Mouse (Mus musculus) stomach, postnatal 0 days (tissue): ENCODE results near the gene Rgs21. TPM values are rescaled to one million over a fixed set of nuclear protein-coding genes. Genes with fewer than 3 reads are reported as not detected.

Source experiments
- ATAC-seq: fragments of 200-750 bp; cut with Nextera tagmentation; 2 replicates; pipeline ENCODE4 v1.8.0; 2017; ENCODE audit not compliant: low FRiP score, low TSS enrichment
- DNase-seq: peaks from one replicate; pipeline ENCODE4 v3.0.0-alpha.2; 2016; ENCODE audit warnings: low spot score
- H3K27ac ChIP-seq: fragments of 300-500 bp; sonication (generic); replicated peaks from 2 replicates; pipeline ENCODE4 v1.5.1; 2014; ENCODE audit warnings: mild to moderate bottlenecking, control low read depth
- H3K27me3 ChIP-seq: fragments of 300-500 bp; sonication (generic); 2 replicates; pipeline ENCODE4 v1.6.1; 2014; ENCODE audit warnings: low read length; ENCODE audit not compliant: control insufficient read depth, insufficient read depth
- H3K36me3 ChIP-seq: fragments of 300-500 bp; sonication (generic); 2 replicates; pipeline ENCODE4 v1.6.1; 2014; ENCODE audit warnings: low read length, mixed read lengths; ENCODE audit not compliant: control insufficient read depth, insufficient read depth
- H3K4me1 ChIP-seq: fragments of 300-500 bp; sonication (generic); replicated peaks from 2 replicates; pipeline ENCODE4 v1.6.1; 2014; ENCODE audit warnings: antibody characterized with exemption; ENCODE audit not compliant: control insufficient read depth, insufficient read depth
- H3K4me2 ChIP-seq: fragments of 300-500 bp; sonication (generic); replicated peaks from 2 replicates; pipeline ENCODE4 v1.6.1; 2014; ENCODE audit warnings: low read depth, mild to moderate bottlenecking, control low read depth, moderate library complexity
- H3K4me3 ChIP-seq: fragments of 300-500 bp; sonication (generic); 2 replicates; pipeline ENCODE4 v1.5.1; 2014; ENCODE audit warnings: low read depth, low read length, control low read depth
- H3K9ac ChIP-seq: fragments of 300-500 bp; sonication (generic); 2 replicates; pipeline ENCODE4 v1.6.1; 2014; ENCODE audit warnings: mild to moderate bottlenecking, low read length, control low read depth, mixed read lengths
- H3K9me3 ChIP-seq: fragments of 300-500 bp; sonication (generic); 2 replicates; pipeline ENCODE4 v1.6.1; 2016; ENCODE audit warnings: low read length; ENCODE audit not compliant: control insufficient read depth
- CTCF ChIP-seq: IDR thresholded peaks from 2 replicates; pipeline ENCODE4 v1.5.1; 2016; ENCODE audit warnings: antibody characterized with exemption, low read depth, mild to moderate bottlenecking, moderate library complexity
- EP300 ChIP-seq: optimal IDR thresholded peaks from 2 replicates; pipeline ENCODE3; 2016; ENCODE audit warnings: antibody characterized with exemption
- WGBS: fragments of 180-500 bp; shearing (Covaris S2); extraction: QIAGEN DNeasy Blood & Tissue Kit; methylation state at CpG from one replicate; pipeline ENCODE4 v1.1.7; 2014; 5-methylcytosine and 5-hydroxymethylcytosine counted together
- polyA plus RNA-seq: library from polyadenylated mRNA; unstranded; fragments of >200 nt; fragmentation: Nextera tagmentation; extraction: Ambion mirVana; gene quantifications from 2 replicates; pipeline ENCODE4 v1.2.1, GENCODE M21; 2015

Gene Rgs21
- polyA plus RNA-seq, 1 experiment from 2014 or later, result not detected

DNA sequence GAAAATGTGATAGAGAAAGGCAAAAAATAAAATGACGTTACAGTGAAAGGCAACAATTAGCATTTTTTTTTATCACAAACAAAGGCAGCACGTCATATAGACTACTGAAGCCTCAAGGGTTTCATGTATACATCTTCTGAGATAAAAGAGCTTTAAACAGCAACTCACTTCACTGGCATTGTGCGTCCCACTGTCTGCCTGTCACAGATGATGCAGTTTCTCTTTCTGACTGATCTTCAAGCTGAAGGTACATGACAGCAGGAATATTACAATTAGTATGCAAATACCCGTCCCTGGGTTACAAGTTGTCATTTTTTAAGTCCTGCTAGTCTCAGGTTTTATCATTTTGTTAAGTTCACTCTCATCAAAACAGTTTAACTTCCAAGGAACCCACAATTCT lies 22.3 kb downstream of the Rgs21 start:
- no peak overlapping the region for H3K9ac ChIP-seq
- no peak overlapping the region for H3K4me2 ChIP-seq
- TF ChIP-seq EP300 (no peak), CTCF (no peak)
- no peak for ATAC-seq
- H3K36me3 ChIP-seq, result no peaks in the 10 kb centered on the region
- no peak overlapping the region for H3K27ac ChIP-seq
- no peaks in the 10 kb centered on the region for H3K27me3 ChIP-seq
- WGBS, result 65% methylated on average over 4 of the region's 4 CpGs
- H3K4me1 ChIP-seq, result no peaks in the 10 kb centered on the region
- H3K4me3 ChIP-seq, result no peak overlapping the region
- no peak for DNase-seq
- H3K9me3 ChIP-seq, result no peaks in the 10 kb centered on the region

DNA sequence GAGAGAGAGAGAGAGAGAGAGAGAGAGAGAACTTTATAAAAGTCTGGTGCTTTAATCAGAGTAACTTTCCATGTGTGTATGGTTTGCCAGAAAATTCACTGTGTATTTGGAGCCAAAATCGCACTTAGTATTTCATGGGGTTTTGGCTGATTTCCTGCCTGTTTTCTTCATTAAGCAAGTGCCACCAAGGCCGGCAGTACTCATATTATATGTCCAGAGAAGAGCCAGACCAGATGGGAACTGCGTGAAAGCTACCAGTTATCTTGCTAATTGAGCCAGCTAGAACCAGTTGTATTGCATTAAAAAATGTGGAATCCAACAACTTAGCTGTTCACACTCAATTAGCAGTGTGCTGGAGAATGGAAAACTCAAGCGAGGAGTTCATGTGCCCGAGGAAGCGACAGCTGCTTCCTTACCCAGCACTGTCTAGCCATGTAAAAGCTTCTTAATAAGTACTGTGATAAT lies 22.9 kb downstream of the Rgs21 start:
- no peak for TF ChIP-seq CTCF
- no peak for TF ChIP-seq EP300
- no peak for DNase-seq

DNA sequence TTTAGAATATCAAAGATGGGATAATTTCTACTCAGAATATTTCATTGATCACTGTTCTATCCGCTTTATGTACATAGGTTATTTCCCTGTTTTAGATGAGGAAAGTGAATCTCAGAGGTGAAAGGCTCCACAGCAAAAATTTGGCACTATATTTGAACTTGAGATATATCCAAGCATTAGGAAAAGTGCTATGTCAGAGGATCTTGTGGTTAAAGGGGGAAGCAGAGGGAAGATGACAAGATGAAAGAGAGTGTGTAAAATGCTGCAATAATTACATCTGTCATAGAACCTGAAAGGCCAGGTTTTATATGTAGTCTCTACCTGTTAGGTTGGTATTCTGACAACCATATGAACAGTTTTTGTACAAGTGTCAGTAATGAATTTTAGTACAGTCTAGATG lies 35.7 kb downstream of the Rgs21 start:
- no peak overlapping the region for H3K9ac ChIP-seq
- TF ChIP-seq CTCF, result no peak
- TF ChIP-seq EP300, result no peak
- no peaks in the 10 kb centered on the region for H3K4me1 ChIP-seq
- no peak overlapping the region for H3K27ac ChIP-seq
- no peak overlapping the region for H3K4me3 ChIP-seq
- no peaks in the 10 kb centered on the region for H3K27me3 ChIP-seq
- H3K36me3 ChIP-seq, result no peaks in the 10 kb centered on the region
- no peak for DNase-seq
- ATAC-seq, result no peak
- no peak overlapping the region for H3K4me2 ChIP-seq
- 89% methylated on average over 1 of the region's 1 CpGs for WGBS
- H3K9me3 ChIP-seq, result no peaks in the 10 kb centered on the region

More for the DNA sequence above, 22.9 kb downstream of the Rgs21 start:
- WGBS, result 65% methylated on average over 6 of the region's 6 CpGs
- Histone ChIP-seq H3K27ac (no peak overlapping the region), H3K9ac (no peak overlapping the region), H3K4me2 (no peak overlapping the region), H3K4me1 (no peaks in the 10 kb centered on the region), H3K27me3 (no peaks in the 10 kb centered on the region), H3K4me3 (no peak overlapping the region), H3K36me3 (no peaks in the 10 kb centered on the region), H3K9me3 (no peaks in the 10 kb centered on the region)
- ATAC-seq, result no peak; the same call in 1 of the 2 replicates

- no peaks in the 10 kb centered on the region for H3K9me3 ChIP-seq
- DNase-seq (no peak), ATAC-seq (no peak)
- H3K9ac ChIP-seq, result no peak overlapping the region
- H3K27me3 ChIP-seq, result no peaks in the 10 kb centered on the region
- no peaks in the 10 kb centered on the region for H3K36me3 ChIP-seq
- H3K4me2 ChIP-seq, result no peak overlapping the region
- H3K4me3 ChIP-seq, result no peak overlapping the region
- H3K27ac ChIP-seq, result no peak overlapping the region
- no peaks in the 10 kb centered on the region for H3K4me1 ChIP-seq
- no peak for TF ChIP-seq CTCF
- TF ChIP-seq EP300, result no peak
- WGBS, result 68% methylated on average over 5 of the region's 5 CpGs
These were observed 49.5 kb downstream of the Rgs21 start for GRCm38 (mm10) chr1:144517878-144518426.

- DNase-seq, result no peak
- WGBS, result 34% methylated on average over 1 of the region's 1 CpGs
- H3K27me3 ChIP-seq, result no peaks in the 10 kb centered on the region
These were observed 65.2 kb downstream of the Rgs21 start for GRCm38 (mm10) chr1:144502241-144502640.

DNA sequence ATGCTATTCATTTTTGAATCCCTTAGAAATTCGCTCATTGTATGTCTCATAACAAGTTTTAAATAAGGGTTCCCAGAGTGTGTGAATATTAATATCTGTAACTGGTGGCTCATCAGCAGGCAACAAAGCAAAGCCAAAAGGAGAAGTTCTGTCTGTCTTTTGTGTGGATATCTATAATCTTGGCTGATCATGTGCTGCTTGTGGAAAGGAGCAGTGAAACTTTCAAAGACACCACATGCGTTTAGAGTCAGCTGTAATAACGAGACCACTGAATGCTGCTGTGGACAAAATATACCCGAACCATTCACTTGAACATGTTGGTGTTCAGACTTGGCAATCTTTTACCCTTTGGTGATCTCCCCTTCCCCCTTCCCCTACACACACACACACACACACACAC lies 67.0 kb downstream of the Rgs21 start:
- 87% methylated on average over 4 of the region's 4 CpGs for WGBS
- H3K9me3 ChIP-seq, result no peaks in the 10 kb centered on the region
- H3K4me1 ChIP-seq, result no peaks in the 10 kb centered on the region
- DNase-seq (no peak), ATAC-seq (no peak)
- H3K4me3 ChIP-seq, result no peak overlapping the region
- H3K9ac ChIP-seq, result no peak overlapping the region
- no peak overlapping the region for H3K4me2 ChIP-seq
- no peak for TF ChIP-seq EP300
- TF ChIP-seq CTCF, result no peak
- no peaks in the 10 kb centered on the region for H3K27me3 ChIP-seq
- H3K36me3 ChIP-seq, result no peaks in the 10 kb centered on the region
- H3K27ac ChIP-seq, result no peak overlapping the region

More at GRCm38 (mm10) chr1:144502241-144502640, 65.2 kb downstream of the Rgs21 start:
- Histone ChIP-seq H3K4me2 (no peak overlapping the region), H3K36me3 (no peaks in the 10 kb centered on the region), H3K9me3 (no peaks in the 10 kb centered on the region), H3K9ac (no peak overlapping the region), H3K4me1 (no peaks in the 10 kb centered on the region), H3K4me3 (no peak overlapping the region), H3K27ac (no peak overlapping the region)
- no peak for ATAC-seq
- no peak for TF ChIP-seq EP300
- TF ChIP-seq CTCF, result no peak
